Mouse (Mus musculus) layer of hippocampus, postnatal 14 days (tissue): ENCODE data around the gene Carm1. TPM values are rescaled to one million over a fixed set of nuclear protein-coding genes. Genes with fewer than 3 reads are reported as not detected.
A peak's percentile ranks its signal among the peaks of the same experiment; 100 is the strongest.
"Not testable (repeated sequence)": the region's sequence is repeated elsewhere in the genome, so short reads cannot be mapped to it uniquely, and the experiment has no call there.

Source experiments
- DNase-seq, 2 experiments: peaks; one replicate each; pipeline ENCODE4 v3.0.0; 2021 to 2022; ENCODE audit warnings: low spot score in 2 of 2, mixed read lengths in 1 of 2
- total RNA-seq, 2 experiments: library from RNA; stranded (reverse); gene quantifications; 2 replicates each; pipeline ENCODE4 v1.2.3; 2021

The Carm1 gene
- total RNA-seq, 2 experiments from 2014 or later: 66.5 to 68.8 TPM

GRCm38 (mm10) chr9:21536501-21536900, 10.2 kb upstream of the Carm1 start:
- DNase-seq: no peak

- no peak for DNase-seq
Observed at GRCm38 (mm10) chr9:21537009-21537408, 9.7 kb upstream of the Carm1 start.

- DNase-seq: no peak
Observed at GRCm38 (mm10) chr9:21539981-21540753, 6.5 kb upstream of the Carm1 start.

- DNase-seq: not testable (repeated sequence)
Observed at GRCm38 (mm10) chr9:21542001-21542400, 4.7 kb upstream of the Carm1 start.

GRCm38 (mm10) chr9:21545351-21545915, 1.3 kb upstream of the Carm1 start:
- DNase-seq: no peak

GRCm38 (mm10) chr9:21545916-21546788, 542 bp upstream of the Carm1 start:
- peak; percentile 98 to 99 for DNase-seq

- peak; percentile 27 to 59 for DNase-seq
Observed at GRCm38 (mm10) chr9:21547075-21547941, 614 bp downstream of the Carm1 start.

- DNase-seq: no peak
Observed at GRCm38 (mm10) chr9:21551049-21551448, 4.4 kb downstream of the Carm1 start.

GRCm38 (mm10) chr9:21553607-21554273, 7.0 kb downstream of the Carm1 start:
- DNase-seq: no peak

GRCm38 (mm10) chr9:21555198-21555742, 8.6 kb downstream of the Carm1 start:
- no peak for DNase-seq

- DNase-seq: no peak
Observed at GRCm38 (mm10) chr9:21556996-21557395, 10.3 kb downstream of the Carm1 start.

- DNase-seq: no peak
Observed at GRCm38 (mm10) chr9:21557556-21557955, 10.9 kb downstream of the Carm1 start.

- DNase-seq: no peak
Observed at GRCm38 (mm10) chr9:21558366-21558765, 11.7 kb downstream of the Carm1 start.

- DNase-seq: no peak
Observed at GRCm38 (mm10) chr9:21559151-21559550, 12.5 kb downstream of the Carm1 start.

- DNase-seq: no peak
Observed at GRCm38 (mm10) chr9:21564420-21564819, 17.7 kb downstream of the Carm1 start.

- no peak for DNase-seq
Observed at GRCm38 (mm10) chr9:21565004-21565586, 18.4 kb downstream of the Carm1 start.

GRCm38 (mm10) chr9:21566538-21566937, 19.8 kb downstream of the Carm1 start:
- DNase-seq: no peak

GRCm38 (mm10) chr9:21567051-21567450, 20.4 kb downstream of the Carm1 start:
- no peak for DNase-seq

GRCm38 (mm10) chr9:21568657-21569255, 22.1 kb downstream of the Carm1 start:
- no peak for DNase-seq
